Mouse (Mus musculus) C2C12 (cell line): ENCODE measurements around the gene Matn1.

ENCODE experiments used
- CEBPB ChIP-seq: IDR thresholded peaks from one replicate; pipeline ENCODE4 v1.6.1; 2011; ENCODE audit warnings: low read depth, mild to moderate bottlenecking, control low read depth, moderate library complexity
- CTCF ChIP-seq: IDR thresholded peaks from one replicate; pipeline ENCODE4 v1.5.1; 2011; ENCODE audit not compliant: control insufficient read depth, insufficient read depth, insufficient read length
- USF1 ChIP-seq: IDR thresholded peaks from one replicate; pipeline ENCODE4 v1.6.1; 2011; ENCODE audit warnings: low read depth, mild to moderate bottlenecking, control low read depth, moderate library complexity

GRCm38 (mm10) chr4:130957156-130957555 is 13.0 kb downstream of the Matn1 start:
- TF ChIP-seq CTCF (no peak), CEBPB (no peak), USF1 (no peak)
